Mouse (Mus musculus) bone marrow, adult 2 months (tissue): Measurements from ENCODE around the gene Lce3d. TPM values are rescaled to one million over a fixed set of nuclear protein-coding genes. Genes with fewer than 3 reads are reported as not detected.

ENCODE experiments used
- H3K27ac ChIP-seq: fragments of 200-500 bp; 2 replicates; pipeline ENCODE4 v1.5.1; 2012; ENCODE audit warnings: low read depth, mild to moderate bottlenecking, control low read depth, inconsistent platforms, low read length; ENCODE audit not compliant: control insufficient read depth, poor library complexity, insufficient read depth
- H3K4me1 ChIP-seq: fragments of 200-500 bp; 2 replicates; pipeline ENCODE4 v1.6.1; 2011; ENCODE audit warnings: low read length; ENCODE audit not compliant: control insufficient read depth, insufficient read depth
- H3K4me3 ChIP-seq: fragments of 200-500 bp; replicated peaks from 2 replicates; pipeline ENCODE3; 2011; ENCODE audit warnings: mild to moderate bottlenecking, low read depth, low read length, control low read depth; ENCODE audit not compliant: control insufficient read depth
- CTCF ChIP-seq: fragments of 200-500 bp; IDR thresholded peaks from 2 replicates; pipeline ENCODE4 v1.5.1; 2011; ENCODE audit warnings: low read length, control low read depth; ENCODE audit not compliant: control insufficient read depth, insufficient read depth
- POLR2A ChIP-seq: fragments of 200-500 bp; IDR thresholded peaks from 2 replicates; pipeline ENCODE4 v1.6.1; 2011; ENCODE audit warnings: low read depth, mild to moderate bottlenecking, control low read depth, low read length, borderline replicate concordance; ENCODE audit not compliant: control insufficient read depth
- WGBS: fragments of 180-500 bp; shearing (Covaris S2); methylation state at CpG from one replicate; pipeline ENCODE4 v1.1.7; 2018; 5-methylcytosine and 5-hydroxymethylcytosine counted together
- polyA plus RNA-seq: library from polyadenylated mRNA; stranded (reverse); fragments of >200 nt; gene quantifications from 2 replicates; pipeline ENCODE4 v1.2.4, GENCODE M21; 2011; ENCODE audit warnings: low replicate concordance; ENCODE audit not compliant: missing spikeins, insufficient read depth, insufficient read length

Gene Lce3d
- not detected in 2 replicates for polyA plus RNA-seq

DNA sequence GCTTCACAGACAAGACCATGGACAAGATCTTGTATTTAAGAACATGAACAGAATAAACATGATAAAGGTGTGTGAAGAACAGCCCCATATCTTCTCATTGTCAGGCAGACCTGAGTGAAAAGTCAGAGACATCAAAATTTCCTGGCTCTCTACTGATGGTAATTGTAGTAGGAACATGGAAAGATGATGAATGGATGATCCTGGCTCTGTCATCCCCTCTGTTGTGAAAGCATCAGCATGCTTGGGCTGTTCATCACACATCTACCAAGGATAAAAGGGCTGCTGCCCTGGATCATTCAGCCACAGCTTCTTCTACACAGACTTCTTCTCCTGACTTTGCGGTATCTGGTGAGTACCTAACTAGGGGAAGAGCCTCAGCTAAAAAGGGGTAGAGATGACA lies at the start of gene Lce3d:
Lce3d (plus strand) TSS at position 301 of the 400 bp plus-strand sequence.
- Histone ChIP-seq H3K4me3 (no peak within 1 kb of the TSS), H3K4me1 (no peaks in the 10 kb centered on the region), H3K27ac (no peak within 1 kb of the TSS)
- 81% methylated on average over 1 of the region's 1 CpGs for WGBS
- TF ChIP-seq POLR2A (no peak), CTCF (no peak)

- Histone ChIP-seq H3K4me3 (no peak overlapping the region), H3K27ac (no peak overlapping the region), H3K4me1 (no peaks in the 10 kb centered on the region)
- 24% methylated on average over 4 of the region's 4 CpGs for WGBS
- TF ChIP-seq POLR2A: no peak
- no peak for TF ChIP-seq CTCF
Observed at GRCm38 (mm10) chr3:92907571-92907970, 49.6 kb upstream of the Lce3d start.

GRCm38 (mm10) chr3:92920364-92920763 lies 36.8 kb upstream of the Lce3d start:
- no peak for TF ChIP-seq CTCF
- TF ChIP-seq POLR2A: no peak
- 52% methylated on average over 4 of the region's 4 CpGs for WGBS
- H3K4me3 ChIP-seq: no peak overlapping the region

GRCm38 (mm10) chr3:92926130-92926529 lies 31.1 kb upstream of the Lce3d start, which contains the start of gene Lce3a:
TSS of gene Lce3a (minus strand) at chr3:92926230.
- WGBS: 36% methylated on average over 2 of the region's 2 CpGs
- Histone ChIP-seq H3K4me1 (no peaks in the 10 kb centered on the region), H3K27ac (no peak within 1 kb of the TSS), H3K4me3 (no peak within 1 kb of the TSS)
- TF ChIP-seq CTCF (no peak), POLR2A (no peak)

More at GRCm38 (mm10) chr3:92920364-92920763, 36.8 kb upstream of the Lce3d start:
- Histone ChIP-seq H3K4me1 (no peaks in the 10 kb centered on the region), H3K27ac (no peak overlapping the region)

- no peak within 1 kb of the TSS for H3K27ac ChIP-seq
- 43% methylated on average over 2 of the region's 2 CpGs for WGBS
- no peak for TF ChIP-seq CTCF
- no peak for TF ChIP-seq POLR2A
- no peak within 1 kb of the TSS for H3K4me3 ChIP-seq
- H3K4me1 ChIP-seq: no peaks in the 10 kb centered on the region
Observed at GRCm38 (mm10) chr3:92932679-92933078, 24.5 kb upstream of the Lce3d start, which contains the start of gene Lce3b. TSS of gene Lce3b (plus strand) at chr3:92932979.

DNA sequence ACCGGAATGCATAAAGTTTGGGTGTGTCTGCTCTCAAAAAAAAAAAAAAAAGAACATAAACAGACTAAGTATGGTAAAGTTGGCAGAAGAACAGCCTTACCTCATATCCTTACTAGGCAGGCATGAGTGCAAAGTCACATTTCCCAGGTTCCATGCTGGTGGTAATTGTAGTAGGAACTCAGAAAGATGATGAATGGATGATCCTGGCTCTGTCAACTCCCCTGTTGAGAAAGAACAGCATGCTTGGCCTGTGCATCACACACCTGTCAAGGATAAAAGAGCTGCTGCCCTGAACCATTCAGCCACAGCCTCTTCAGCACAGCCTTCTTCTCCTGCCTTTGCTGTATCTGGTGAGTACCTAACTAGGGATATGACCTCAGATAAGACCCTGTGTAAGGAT lies 13.0 kb upstream of the Lce3d start, which contains the start of gene Lce3c:
Lce3c (plus strand) TSS at position 301 of the 400 bp plus-strand sequence.
- no peaks in the 10 kb centered on the region for H3K4me1 ChIP-seq
- H3K27ac ChIP-seq: no peak within 1 kb of the TSS
- H3K4me3 ChIP-seq: no peak within 1 kb of the TSS
- TF ChIP-seq CTCF (no peak), POLR2A (no peak)
- WGBS: 68% methylated on average over 1 of the region's 1 CpGs

- Histone ChIP-seq H3K4me3 (no peak within 1 kb of the TSS), H3K27ac (no peak within 1 kb of the TSS), H3K4me1 (no peaks in the 10 kb centered on the region)
- TF ChIP-seq CTCF (no peak), POLR2A (no peak)
- 79% methylated on average over 2 of the region's 2 CpGs for WGBS
Observed at GRCm38 (mm10) chr3:92966761-92967160, 9.6 kb downstream of the Lce3d start, which contains the start of gene Lce3e. TSS of gene Lce3e (plus strand) at chr3:92967061.

- TF ChIP-seq CTCF (no peak), POLR2A (no peak)
- Histone ChIP-seq H3K4me3 (no peak overlapping the region), H3K27ac (no peak overlapping the region), H3K4me1 (no peaks in the 10 kb centered on the region)
- WGBS: 72% methylated on average over 2 of the region's 2 CpGs
Observed at GRCm38 (mm10) chr3:92978484-92978883, 21.3 kb downstream of the Lce3d start.

DNA sequence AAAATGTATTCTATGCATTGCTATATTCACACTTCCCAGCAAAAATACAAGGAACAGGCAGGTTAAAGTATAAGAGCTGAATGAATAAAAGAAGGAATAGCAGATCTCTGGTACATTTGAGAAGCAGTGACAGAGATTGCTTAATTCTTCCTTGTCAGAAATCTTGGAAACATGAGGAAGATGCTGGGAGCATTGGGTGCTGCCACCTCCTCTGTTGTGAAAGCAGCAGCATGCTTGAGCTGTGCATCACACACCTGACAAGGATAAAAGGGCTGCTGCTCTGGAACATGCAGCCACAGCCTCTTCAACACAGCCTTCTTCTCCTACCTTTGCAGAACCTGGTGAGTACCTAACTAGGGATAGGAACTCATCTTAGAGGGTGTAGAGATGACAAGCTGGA lies 34.7 kb downstream of the Lce3d start, which contains the start of gene Lce3f:
Lce3f (plus strand) TSS at position 301 of the 400 bp plus-strand sequence.
- no peak for TF ChIP-seq POLR2A
- no peak for TF ChIP-seq CTCF
- H3K4me1 ChIP-seq: no peaks in the 10 kb centered on the region

More for the DNA sequence above, 34.7 kb downstream of the Lce3d start, which contains the start of gene Lce3f:
- Histone ChIP-seq H3K27ac (no peak within 1 kb of the TSS), H3K4me3 (no peak within 1 kb of the TSS)
